Mouse (Mus musculus) fat pad, adult 2 months (tissue): ENCODE measurements around the gene Lztfl1.
"Not testable (repeated sequence)": the region's sequence is repeated elsewhere in the genome, so short reads cannot be mapped to it uniquely, and the experiment has no call there.

Experiments used
- DNase-seq: peaks from one replicate; pipeline ENCODE4 v3.0.0-alpha.2; 2011; ENCODE audit warnings: low read depth, low spot score; ENCODE audit errors: extremely low read depth

The Lztfl1 gene

GRCm38 (mm10) chr9:123683704-123684103, 33.8 kb downstream of the Lztfl1 start:
- no peak for DNase-seq

DNA sequence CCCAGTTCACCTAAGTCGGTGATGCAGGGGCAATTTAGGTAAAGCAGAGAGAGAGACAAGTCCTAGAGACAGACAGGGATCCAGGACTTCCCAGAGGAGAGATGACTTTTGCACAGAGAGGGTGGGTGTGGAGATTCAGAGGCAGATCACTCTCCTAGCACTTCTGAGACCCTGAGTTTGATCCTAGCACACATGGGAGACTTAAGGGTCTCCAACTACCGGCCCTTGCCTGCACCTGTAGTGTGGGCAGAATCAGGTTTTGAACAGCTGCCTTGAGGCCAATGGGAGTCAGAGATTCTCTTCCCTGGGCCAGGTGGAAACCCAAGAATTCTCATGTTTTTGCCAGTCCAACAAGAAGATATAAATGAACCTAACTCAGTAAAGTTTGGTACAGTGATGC, 38.3 kb downstream of the Lztfl1 start:
- DNase-seq, result no peak

- no peak for DNase-seq
Measured at GRCm38 (mm10) chr9:123678327-123679105, 39.0 kb downstream of the Lztfl1 start, which contains the start of the genes Ccr9 and Slc6a20a. Gene Ccr9, plus strand, starts transcription at chr9:123678439. Gene Slc6a20a, minus strand, starts transcription at chr9:123678885.

GRCm38 (mm10) chr9:123665645-123666044, 51.9 kb downstream of the Lztfl1 start:
- DNase-seq, result no peak

DNA sequence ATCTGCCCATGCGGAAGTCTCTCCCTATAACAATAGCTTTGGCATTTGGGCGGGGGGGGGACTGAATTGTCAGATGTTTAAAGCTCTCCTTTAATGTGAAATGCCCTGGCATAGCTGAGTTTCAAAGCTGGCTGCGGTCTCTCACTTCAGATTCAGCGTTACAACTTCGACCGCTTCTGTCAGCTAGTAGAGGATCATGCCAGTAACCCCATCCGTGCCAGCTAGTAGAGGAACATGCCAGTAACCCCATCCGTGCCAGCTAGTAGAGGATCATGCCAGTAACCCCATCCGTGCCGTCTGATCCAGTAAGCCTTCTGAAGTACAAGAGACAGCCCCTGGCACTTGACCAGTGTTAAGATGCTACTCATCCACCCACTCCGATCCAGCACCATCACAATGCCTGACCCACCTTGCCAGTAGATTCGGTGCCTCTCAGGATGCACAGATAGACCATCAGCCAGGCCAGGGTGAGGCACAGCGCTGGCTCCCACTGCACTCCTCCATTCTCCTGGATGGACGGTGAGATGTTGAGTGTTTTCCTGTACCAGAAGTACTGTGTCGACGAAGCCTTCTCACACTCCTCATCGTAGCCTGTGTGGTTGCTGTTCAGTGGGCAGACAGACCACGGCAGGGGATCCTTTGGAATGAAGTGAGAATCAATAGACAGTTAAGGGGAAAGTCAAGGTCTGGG, 57.4 kb downstream of the Lztfl1 start:
- not testable (repeated sequence) for DNase-seq

DNA sequence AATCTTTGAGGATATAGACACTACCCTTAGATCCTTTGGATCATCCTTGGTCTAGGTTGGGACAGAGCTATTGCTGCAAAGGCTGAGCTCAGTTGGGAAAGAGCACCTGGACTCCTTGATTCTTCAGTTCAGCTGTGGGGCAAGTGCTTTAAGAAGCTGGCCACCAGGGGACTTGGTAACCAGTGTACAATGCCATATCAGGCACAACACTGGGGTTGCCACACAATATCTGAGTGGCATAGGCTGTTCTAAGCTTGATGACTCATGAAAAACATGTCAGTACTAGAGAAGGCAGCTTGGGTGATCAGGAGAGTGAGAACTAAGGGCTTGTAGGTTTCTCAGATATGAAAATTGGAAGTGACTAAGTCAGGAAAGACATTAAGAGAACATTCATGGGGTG, 58.5 kb downstream of the Lztfl1 start:
- peak; percentile 90 for DNase-seq

DNA sequence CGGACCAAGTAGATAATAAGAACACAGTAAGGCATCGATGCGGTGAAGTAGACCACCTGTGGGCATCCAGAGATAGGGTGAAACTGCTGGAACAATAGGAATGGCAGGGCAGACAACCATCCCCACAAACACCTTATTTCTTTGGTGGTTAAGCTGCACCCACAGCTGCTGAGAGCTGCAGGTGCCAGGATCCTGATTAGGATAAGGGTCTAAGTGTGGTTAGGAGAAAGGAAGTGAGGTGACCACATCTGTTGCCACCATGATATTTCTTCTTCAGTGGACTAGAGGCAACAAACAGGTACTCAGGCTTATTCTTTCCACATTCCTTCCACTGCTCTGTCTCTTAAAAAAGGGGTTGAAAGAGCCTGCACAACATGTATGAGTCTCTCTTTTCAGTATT, 60.0 kb downstream of the Lztfl1 start:
- no peak for DNase-seq

DNA sequence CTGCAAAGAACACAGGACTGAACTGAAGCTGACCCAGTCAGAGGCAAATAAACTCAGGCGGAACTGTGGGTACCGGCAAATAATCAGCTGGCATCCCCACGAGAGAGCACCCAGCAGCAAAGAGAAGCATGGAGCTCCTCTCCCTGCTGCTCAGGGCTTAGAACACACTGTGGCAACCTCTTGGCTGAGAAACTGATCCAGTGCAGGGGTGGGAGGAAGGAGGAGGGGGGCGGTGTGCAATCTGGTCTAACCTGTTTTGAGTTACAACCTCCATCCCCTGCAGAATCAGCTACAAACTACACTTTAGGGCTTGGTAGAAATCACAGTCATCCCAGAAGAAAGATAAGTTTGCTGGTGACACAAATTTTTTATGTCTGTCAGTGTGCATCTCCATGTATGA, 66.1 kb downstream of the Lztfl1 start:
- no peak for DNase-seq

DNA sequence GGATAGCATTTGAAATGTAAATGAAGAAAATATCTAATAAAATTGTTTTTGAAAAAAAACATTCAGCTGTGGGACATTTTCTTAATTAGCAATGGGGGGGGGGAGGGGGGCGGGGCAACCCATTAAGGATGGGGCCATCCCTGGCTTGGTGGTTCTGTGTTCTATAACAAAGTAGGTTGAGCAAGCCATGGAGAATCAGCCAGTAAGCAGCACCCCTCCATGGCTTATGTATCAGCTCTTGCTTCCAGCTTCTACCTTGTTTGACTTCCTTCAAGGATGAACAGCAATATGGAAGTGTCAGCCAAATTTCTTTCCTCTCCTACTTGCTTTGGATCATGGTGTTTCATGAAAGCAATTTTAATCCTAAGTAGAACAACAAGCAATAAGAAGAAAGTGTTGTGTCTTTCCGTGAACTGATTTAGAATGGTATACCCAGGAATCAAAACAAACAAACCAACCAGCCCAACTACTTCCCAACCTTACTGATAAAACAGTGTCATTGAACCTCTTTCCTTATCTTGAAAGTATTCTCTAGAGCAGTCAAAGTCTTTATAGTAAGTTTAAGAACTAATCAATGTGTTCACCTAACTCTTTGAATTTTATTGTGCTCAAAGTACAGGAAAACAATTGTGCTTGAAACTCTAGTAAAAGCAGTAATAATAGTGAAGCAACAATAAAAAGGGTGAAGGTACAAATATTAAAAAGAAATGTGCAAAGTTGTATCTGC, 67.5 kb downstream of the Lztfl1 start:
- DNase-seq, result no peak
